Mouse (Mus musculus) thymus, adult 2 months (tissue): ENCODE results near the gene Emilin2.

ENCODE experiments used
- CTCF ChIP-seq: fragments of 200-500 bp; IDR thresholded peaks from 2 replicates; pipeline ENCODE4 v1.5.1; 2012; ENCODE audit warnings: mild to moderate bottlenecking, control low read depth, low read length, moderate library complexity, borderline replicate concordance; ENCODE audit not compliant: control insufficient read depth, poor library complexity, insufficient read depth; ENCODE audit errors: extremely low read depth
- POLR2A ChIP-seq: fragments of 200-500 bp; IDR thresholded peaks from 2 replicates; pipeline ENCODE4 v1.6.1; 2012; ENCODE audit warnings: mild to moderate bottlenecking, low read length, control low read depth, moderate library complexity; ENCODE audit not compliant: control insufficient read depth, poor library complexity, insufficient read depth; ENCODE audit errors: extremely low read depth

DNA sequence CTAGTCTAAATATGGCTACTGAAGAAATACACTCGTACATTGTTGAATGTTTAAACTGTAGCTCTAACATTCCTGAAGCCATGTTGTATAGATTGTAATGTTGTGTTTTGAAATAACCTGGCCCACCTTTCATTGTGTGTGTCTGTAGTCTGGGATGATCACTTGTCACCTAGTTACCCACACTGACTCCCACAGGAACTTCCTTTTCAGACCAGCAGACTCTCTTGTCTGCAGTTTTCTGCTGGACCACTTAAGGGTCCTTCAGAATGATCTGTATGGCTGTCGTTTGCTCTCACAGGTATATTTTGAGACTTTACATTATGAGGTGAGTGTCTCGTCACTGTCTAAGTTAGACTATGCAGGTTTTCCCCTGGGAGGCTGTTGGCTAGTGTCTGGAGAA lies 101.8 kb downstream of the Emilin2 start:
- TF ChIP-seq CTCF (no peak), POLR2A (no peak)
